Mouse (Mus musculus) thymus, postnatal 10 days (tissue): ENCODE measurements around the gene Inpp5a.

Experiments used
- DNase-seq, 2 experiments: peaks; one replicate each; pipeline ENCODE4 v3.0.0; 2021; ENCODE audit warnings: low spot score in 2 of 2

Gene Inpp5a

GRCm38 (mm10) chr7:139476700-139477099 is 87.8 kb downstream of the Inpp5a start:
- no peak for DNase-seq

- no peak for DNase-seq
Measured at GRCm38 (mm10) chr7:139477748-139478147, 88.8 kb downstream of the Inpp5a start.

- DNase-seq: no peak
Measured at GRCm38 (mm10) chr7:139479077-139479476, 90.2 kb downstream of the Inpp5a start.

- DNase-seq: no peak
Measured at GRCm38 (mm10) chr7:139479626-139480025, 90.7 kb downstream of the Inpp5a start.

- peak in 1 of 2 experiments; percentile 8 for DNase-seq
Measured at GRCm38 (mm10) chr7:139484206-139484955, 95.5 kb downstream of the Inpp5a start.

GRCm38 (mm10) chr7:139489721-139490211 is 100.9 kb downstream of the Inpp5a start:
- DNase-seq: no peak

GRCm38 (mm10) chr7:139492351-139492750 is 103.4 kb downstream of the Inpp5a start:
- no peak for DNase-seq

- no peak for DNase-seq
Measured at GRCm38 (mm10) chr7:139492946-139493345, 104.0 kb downstream of the Inpp5a start.

- DNase-seq: no peak
Measured at GRCm38 (mm10) chr7:139495791-139496190, 106.9 kb downstream of the Inpp5a start.

GRCm38 (mm10) chr7:139498038-139498625 is 109.2 kb downstream of the Inpp5a start:
- no peak for DNase-seq

GRCm38 (mm10) chr7:139504064-139504463 is 115.2 kb downstream of the Inpp5a start:
- no peak for DNase-seq

GRCm38 (mm10) chr7:139506677-139507412 is 117.9 kb downstream of the Inpp5a start:
- DNase-seq: no peak

- no peak for DNase-seq
Measured at GRCm38 (mm10) chr7:139508938-139509337, 120.0 kb downstream of the Inpp5a start.

- no peak for DNase-seq
Measured at GRCm38 (mm10) chr7:139515959-139516660, 127.2 kb downstream of the Inpp5a start.

- DNase-seq: no peak
Measured at GRCm38 (mm10) chr7:139516661-139517016, 127.7 kb downstream of the Inpp5a start.

- no peak for DNase-seq
Measured at GRCm38 (mm10) chr7:139518352-139518751, 129.4 kb downstream of the Inpp5a start.

GRCm38 (mm10) chr7:139528309-139529076 is 139.6 kb downstream of the Inpp5a start:
- DNase-seq: no peak

GRCm38 (mm10) chr7:139529208-139529607 is 140.3 kb downstream of the Inpp5a start:
- DNase-seq: no peak

GRCm38 (mm10) chr7:139530591-139531427 is 141.9 kb downstream of the Inpp5a start:
- no peak for DNase-seq

GRCm38 (mm10) chr7:139531428-139531801 is 142.5 kb downstream of the Inpp5a start:
- no peak for DNase-seq
